Comparison of ENCODE assay signal across 8 mouse cellular contexts in the genomic region with DNA sequence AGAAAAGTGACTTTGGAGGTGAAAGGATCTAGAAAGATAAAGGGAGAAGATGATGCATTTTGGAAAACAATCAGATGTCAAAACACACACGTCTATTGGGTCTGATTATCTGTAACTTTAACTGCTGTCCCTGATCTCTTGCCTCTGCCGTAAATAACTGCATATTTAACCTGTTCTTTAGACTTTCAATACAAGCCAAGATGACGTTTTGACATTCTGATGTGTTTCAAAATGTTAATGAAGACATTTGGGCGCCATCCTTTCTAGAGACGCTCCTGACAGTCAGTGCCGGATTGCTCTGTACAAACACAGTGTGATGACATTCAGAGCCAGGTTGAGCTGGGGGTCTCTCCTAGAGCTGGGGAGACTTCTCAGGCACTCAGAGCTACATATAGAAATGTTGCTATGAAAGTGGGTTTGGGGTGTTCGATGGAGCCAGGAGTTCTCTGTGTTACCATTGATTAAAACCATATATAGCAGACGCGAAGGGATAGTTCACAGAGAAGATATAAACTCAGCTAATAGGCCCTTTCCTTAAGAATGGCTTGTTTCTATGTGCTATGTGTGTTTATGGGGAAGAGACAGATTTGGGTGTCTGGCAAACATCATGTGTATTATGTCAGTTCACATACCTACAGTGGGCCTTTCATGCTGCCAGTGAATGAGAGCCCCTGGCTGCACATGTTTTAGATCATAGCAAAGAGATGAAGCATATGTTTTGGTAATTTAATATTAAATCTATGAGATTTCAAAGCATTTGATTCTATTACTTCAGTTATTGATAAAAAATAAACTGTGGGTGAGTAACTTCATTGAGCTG.
DNase-seq lines count a peak whose midpoint lies in the region; ATAC-seq and TF ChIP-seq lines count a peak whose summit lies in the region.

No protein-coding gene starts in this region.

- 27% methylated on average over 9 of the region's 9 CpGs for WGBS in spleen, adult 2 months
- WGBS in forebrain, embryonic 16.5 days: 64% methylated on average over 9 of the region's 9 CpGs
- 61% methylated on average over 9 of the region's 9 CpGs for WGBS in liver, embryonic 12.5 days (ENCODE audit: insufficient replicate concordance)

- DNase-seq in spleen, adult 2 months (ENCODE audit: low read depth in 1 of 2, low spot score in 2 of 2): no peak
- DNase-seq in spleen, postnatal 14 days (ENCODE audit: low spot score in 2 of 2): no peak
- DNase-seq in thymus, postnatal 14 days: peak; percentile 44
- DNase-seq in right cerebral cortex, adult 18-20 months: no peak
- no peak for DNase-seq in frontal cortex, postnatal 25 days (ENCODE audit: low spot score in 2 of 2)
- DNase-seq in ovary, adult 18-20 months (ENCODE audit: low spot score): no peak

- TF ChIP-seq CTCF in spleen, adult 2 months (IDR thresholded peaks at IDR 0.05; ENCODE audit: extremely low read depth, insufficient read depth, insufficient read length, insufficient replicate concordance): no peak

- H3K4me1 ChIP-seq in spleen, adult 2 months (ENCODE audit: control insufficient read depth, insufficient read depth, insufficient read length): peaks cover 7% of the 10 kb centered on the region
- H3K4me1 ChIP-seq in forebrain, embryonic 16.5 days (replicated peaks; ENCODE audit: control insufficient read depth, insufficient read depth, low read length): peaks cover 8% of the 10 kb centered on the region; the same call in 1 of the 2 replicates
- peaks cover 16% of the 10 kb centered on the region for H3K4me1 ChIP-seq in liver, embryonic 12.5 days

- H3K27ac ChIP-seq in spleen, adult 2 months (ENCODE audit: insufficient read depth, low read length): peak overlapping the region; percentile 99
- H3K27ac ChIP-seq in forebrain, embryonic 16.5 days (ENCODE audit: low read length): no peak overlapping the region
- no peak overlapping the region for H3K27ac ChIP-seq in liver, embryonic 12.5 days

- ATAC-seq in forebrain, embryonic 16.5 days: no peak
- ATAC-seq in liver, embryonic 12.5 days: no peak

- no peak overlapping the region for H3K9ac ChIP-seq in forebrain, embryonic 16.5 days (replicated peaks; ENCODE audit: low read depth, low read length)
- H3K9ac ChIP-seq in liver, embryonic 12.5 days: peak overlapping the region; percentile 76; the same call in 1 of the 2 replicates

- no peaks in the 10 kb centered on the region for H3K27me3 ChIP-seq in spleen, adult 2 months (ENCODE audit: control insufficient read depth, insufficient read depth, low read length)
- peaks cover 42% of the 10 kb centered on the region for H3K27me3 ChIP-seq in forebrain, embryonic 16.5 days (replicated peaks; ENCODE audit: control insufficient read depth, insufficient read depth, low read length)
- H3K27me3 ChIP-seq in liver, embryonic 12.5 days (replicated peaks): peaks cover 26% of the 10 kb centered on the region

- H3K4me2 ChIP-seq in forebrain, embryonic 16.5 days (ENCODE audit: low read length): peak overlapping the region; percentile 68
- peak overlapping the region; percentile 95 for H3K4me2 ChIP-seq in liver, embryonic 12.5 days

- no peaks in the 10 kb centered on the region for H3K9me3 ChIP-seq in forebrain, embryonic 16.5 days (ENCODE audit: control insufficient read depth, low read length)
- no peaks in the 10 kb centered on the region for H3K9me3 ChIP-seq in liver, embryonic 12.5 days (replicated peaks)

- peaks cover 23% of the 10 kb centered on the region for H3K36me3 ChIP-seq in spleen, adult 2 months (ENCODE audit: control insufficient read depth, insufficient read depth, low read length)
- H3K36me3 ChIP-seq in forebrain, embryonic 16.5 days (ENCODE audit: control insufficient read depth, insufficient read depth): no peaks in the 10 kb centered on the region
- H3K36me3 ChIP-seq in liver, embryonic 12.5 days: no peaks in the 10 kb centered on the region

- H3K4me3 ChIP-seq in spleen, adult 2 months (ENCODE audit: extremely low read depth, insufficient read depth, insufficient read length): peak overlapping the region; percentile 90
- H3K4me3 ChIP-seq in forebrain, embryonic 16.5 days (replicated peaks; ENCODE audit: low read length): peak overlapping the region; percentile 27
- peak overlapping the region; percentile 71 for H3K4me3 ChIP-seq in liver, embryonic 12.5 days

- TF ChIP-seq POLR2A in spleen, adult 2 months (IDR thresholded peaks at IDR 0.05; ENCODE audit: low read depth, low read length): no peak

Comparison
In these comparisons a context has a peak if more than half of its experiments do, and no peak if none do; other contexts are left out.
1. H3K4me3 ChIP-seq: peak in every context shown above with its lines; median percentile 90 in spleen, adult 2 months; 71 in liver, embryonic 12.5 days; 27 in forebrain, embryonic 16.5 days.